Mouse (Mus musculus) midbrain, embryonic 11.5 days (tissue): ENCODE results near the gene Vbp1. TPM values are rescaled to one million over a fixed set of nuclear protein-coding genes. Genes with fewer than 3 reads are reported as not detected.
"Not testable (repeated sequence)": the region's sequence is repeated elsewhere in the genome, so short reads cannot be mapped to it uniquely, and the experiment has no call there.

Experiments
- ATAC-seq: fragments of 200-750 bp; cut with Nextera tagmentation; 2 replicates; pipeline ENCODE4 v1.8.0; 2017; ENCODE audit warnings: moderate TSS enrichment, moderate library complexity; ENCODE audit not compliant: low FRiP score
- DNase-seq: peaks from one replicate; pipeline ENCODE4 v3.0.0; 2015; ENCODE audit warnings: low spot score; ENCODE audit errors: missing footprints
- H3K27ac ChIP-seq: fragments of 300-500 bp; sonication (generic); 2 replicates; pipeline ENCODE4 v1.5.1; 2014; ENCODE audit warnings: low read depth, low read length
- H3K27me3 ChIP-seq: fragments of 300-500 bp; sonication (generic); 2 replicates; pipeline ENCODE4 v1.6.1; 2014; ENCODE audit warnings: mild to moderate bottlenecking, low read length, moderate library complexity, mixed read lengths; ENCODE audit not compliant: control insufficient read depth, insufficient read depth
- H3K36me3 ChIP-seq: fragments of 300-500 bp; sonication (generic); 2 replicates; pipeline ENCODE4 v1.6.1; 2014; ENCODE audit warnings: mild to moderate bottlenecking, low read length, moderate library complexity, mixed read lengths; ENCODE audit not compliant: control insufficient read depth, insufficient read depth
- H3K4me1 ChIP-seq: fragments of 300-500 bp; sonication (generic); 2 replicates; pipeline ENCODE4 v1.6.1; 2014; ENCODE audit warnings: low read length; ENCODE audit not compliant: control insufficient read depth, insufficient read depth
- H3K4me2 ChIP-seq: fragments of 300-500 bp; sonication (generic); 2 replicates; pipeline ENCODE4 v1.6.1; 2014; ENCODE audit warnings: mild to moderate bottlenecking, moderate library complexity
- H3K4me3 ChIP-seq: fragments of 300-500 bp; sonication (generic); 2 replicates; pipeline ENCODE4 v1.5.1; 2014; ENCODE audit warnings: low read depth, low read length
- H3K9ac ChIP-seq: fragments of 300-500 bp; sonication (generic); 2 replicates; pipeline ENCODE4 v1.6.1; 2014; ENCODE audit warnings: low read length
- H3K9me3 ChIP-seq: fragments of 300-500 bp; sonication (generic); 2 replicates; pipeline ENCODE4 v1.6.1; 2016; ENCODE audit warnings: low read length; ENCODE audit not compliant: control insufficient read depth
- WGBS: fragments of 180-500 bp; shearing (Covaris S2); extraction: QIAGEN DNeasy Blood & Tissue Kit; methylation state at CpG from one replicate; pipeline ENCODE4 v1.1.7; 2014; 5-methylcytosine and 5-hydroxymethylcytosine counted together
- polyA plus RNA-seq: library from polyadenylated mRNA; unstranded; fragments of >200 nt; fragmentation: Nextera tagmentation; extraction: Ambion mirVana; gene quantifications from 2 replicates; pipeline ENCODE4 v1.2.1, GENCODE M21; 2014

The Vbp1 gene
- 292 and 312 TPM in 2 replicates for polyA plus RNA-seq

DNA sequence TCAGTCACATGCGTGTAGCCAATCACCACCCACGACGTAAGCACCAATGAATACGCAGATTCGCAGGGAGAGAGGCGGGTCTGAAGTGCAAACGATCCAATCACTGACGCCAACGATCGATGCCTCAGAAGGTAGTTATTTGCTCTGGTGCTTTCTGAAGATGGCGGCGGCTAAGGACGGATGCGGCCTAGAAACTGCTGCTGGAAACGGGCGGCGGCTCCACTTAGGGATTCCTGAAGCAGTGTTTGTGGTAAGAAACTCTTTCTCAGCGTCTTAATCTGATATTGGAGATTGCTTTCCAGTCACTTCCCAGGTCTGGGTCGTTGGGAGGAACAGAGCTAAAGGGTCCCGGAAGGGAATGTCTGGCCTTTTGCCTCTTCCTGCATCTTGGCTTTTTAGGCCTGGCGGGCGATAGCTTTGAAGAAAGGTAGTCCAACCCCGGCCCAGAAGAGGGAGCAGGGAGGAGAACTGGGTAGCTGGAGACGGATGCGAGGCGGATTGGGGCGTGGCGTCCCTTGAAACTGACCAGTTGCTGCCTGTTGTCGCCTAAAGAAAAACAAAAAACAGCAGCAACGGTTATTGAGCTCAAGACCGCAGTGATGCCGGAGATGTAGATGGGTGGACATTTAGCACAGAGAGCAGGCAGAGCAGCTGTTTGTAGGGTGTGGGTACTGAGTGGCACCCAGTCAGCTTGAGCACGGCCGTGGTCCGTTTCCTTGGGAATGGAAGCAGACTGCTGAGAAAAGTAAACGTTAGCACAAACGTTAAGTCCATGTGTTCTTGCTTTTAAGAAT is at the start of gene Vbp1:
Vbp1 (plus strand) TSS at position 121 of the 794 bp plus-strand sequence.
- H3K27me3 ChIP-seq: no peaks in the 10 kb centered on the region
- 13% methylated on average over 37 of the region's 37 CpGs for WGBS
- ATAC-seq: peak; percentile 99

GRCm38 (mm10) chrX:75475182-75475644 is 38.9 kb upstream of the Vbp1 start:
- Histone ChIP-seq H3K4me3 (peak overlapping the region; percentile 22), H3K4me2 (peak overlapping the region; percentile 33)
- ATAC-seq: peak; percentile 96
- not testable (repeated sequence) for H3K4me1 ChIP-seq, H3K9ac ChIP-seq, H3K36me3 ChIP-seq, H3K27me3 ChIP-seq, H3K9me3 ChIP-seq, H3K27ac ChIP-seq
- 22% methylated on average over 37 of the region's 37 CpGs for WGBS
- DNase-seq: peak; percentile 92

More for the DNA sequence above, at the start of gene Vbp1:
- peak; percentile 95 for DNase-seq
- Histone ChIP-seq H3K4me1 (no peaks in the 10 kb centered on the region), H3K4me3 (peak within 1 kb of the TSS; percentile 51), H3K9ac (peak within 1 kb of the TSS; percentile 73), H3K27ac (peak within 1 kb of the TSS; percentile 86), H3K36me3 (no peaks in the 10 kb centered on the region), H3K4me2 (peak within 1 kb of the TSS; percentile 33; the same call in 1 of the 2 replicates), H3K9me3 (no peaks in the 10 kb centered on the region)

GRCm38 (mm10) chrX:75489886-75490285 is 24.2 kb upstream of the Vbp1 start:
- Histone ChIP-seq H3K36me3 (no peaks in the 10 kb centered on the region), H3K4me2 (no peak overlapping the region), H3K4me3 (no peak overlapping the region), H3K9ac (no peak overlapping the region), H3K27me3 (no peaks in the 10 kb centered on the region), H3K9me3 (no peaks in the 10 kb centered on the region), H3K4me1 (no peaks in the 10 kb centered on the region), H3K27ac (no peak overlapping the region)
- WGBS: 96% methylated on average over 1 of the region's 1 CpGs
- no peak for DNase-seq
- no peak for ATAC-seq

GRCm38 (mm10) chrX:75513787-75514178 is 316 bp upstream of the Vbp1 start:
- Histone ChIP-seq H3K9me3 (no peaks in the 10 kb centered on the region), H3K4me1 (no peaks in the 10 kb centered on the region), H3K4me3 (peak overlapping the region; percentile 51), H3K36me3 (no peaks in the 10 kb centered on the region), H3K27ac (no peak overlapping the region), H3K27me3 (no peaks in the 10 kb centered on the region), H3K4me2 (peak overlapping the region; percentile 30; the same call in 1 of the 2 replicates), H3K9ac (no peak overlapping the region; the same call in 1 of the 2 replicates)
- DNase-seq (no peak), ATAC-seq (no peak; the same call in 1 of the 2 replicates)
- WGBS: 39% methylated on average over 3 of the region's 3 CpGs

DNA sequence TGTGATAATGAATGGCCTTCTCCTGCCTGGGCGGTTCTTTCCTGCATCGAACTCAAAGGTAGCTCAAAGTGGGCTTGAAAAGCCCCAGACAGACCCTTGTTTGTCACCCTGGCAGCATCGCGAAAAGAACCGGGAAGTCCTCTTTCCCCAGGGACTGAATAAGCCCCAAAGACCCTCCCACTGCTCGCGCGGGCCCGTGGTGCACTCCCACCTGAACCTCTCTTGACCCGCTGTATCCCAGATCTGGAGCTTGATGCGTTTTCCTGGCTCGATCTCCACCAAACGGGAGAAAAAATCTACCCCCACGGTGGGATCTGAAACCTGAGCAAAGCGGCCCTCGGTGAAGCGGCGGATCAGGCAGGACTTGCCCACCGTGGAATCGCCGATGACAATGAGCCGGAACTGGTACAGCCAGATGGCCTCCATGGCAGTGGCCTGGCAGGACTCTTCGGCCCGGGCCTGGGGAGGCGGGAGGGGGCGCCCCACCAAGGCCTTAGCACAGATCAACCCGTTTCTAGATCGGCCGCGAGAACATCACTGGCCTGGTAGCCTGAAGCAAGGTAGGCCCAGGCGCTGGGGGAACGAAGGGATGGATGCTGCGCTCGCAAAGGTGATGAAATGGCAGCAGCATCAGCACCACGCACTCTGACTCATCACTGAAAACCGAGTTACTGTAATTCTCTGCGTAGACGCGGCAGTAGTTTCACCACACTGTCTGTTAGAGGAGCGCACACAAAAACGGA is 63.7 kb downstream of the Vbp1 start, which contains the start of gene Rab39b:
Rab39b (minus strand) TSS at position 650 of the 743 bp plus-strand sequence.
- Histone ChIP-seq H3K9me3 (no peaks in the 10 kb centered on the region), H3K36me3 (no peaks in the 10 kb centered on the region), H3K4me1 (no peaks in the 10 kb centered on the region), H3K27ac (peak within 1 kb of the TSS; percentile 57), H3K4me3 (peak within 1 kb of the TSS; percentile 53), H3K4me2 (peak within 1 kb of the TSS; percentile 43), H3K9ac (peak within 1 kb of the TSS; percentile 73), H3K27me3 (no peaks in the 10 kb centered on the region)
- peak; percentile 96 for ATAC-seq
- WGBS: 16% methylated on average over 41 of the region's 41 CpGs
- DNase-seq: peak; percentile 92

DNA sequence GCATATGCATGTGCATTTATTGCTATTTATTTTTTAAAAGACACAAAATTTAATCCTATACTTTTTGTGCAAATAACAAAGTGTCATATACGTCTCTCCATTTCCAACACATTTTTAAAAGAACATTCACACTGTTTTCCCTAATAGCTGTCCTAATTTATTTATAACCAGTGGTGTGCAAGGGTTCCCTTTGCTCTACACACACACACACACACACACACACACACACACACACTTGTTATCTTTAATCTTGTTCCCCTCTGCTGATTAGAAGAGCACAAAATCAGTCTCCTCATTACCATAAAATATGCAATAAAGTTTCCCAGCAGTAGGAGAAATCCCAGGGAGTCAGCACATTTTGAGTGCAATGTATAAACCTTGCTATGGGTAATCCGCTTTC is 64.4 kb downstream of the Vbp1 start:
- WGBS: 81% methylated on average over 2 of the region's 2 CpGs
- Histone ChIP-seq H3K36me3 (no peaks in the 10 kb centered on the region), H3K9ac (no peak overlapping the region), H3K27me3 (no peaks in the 10 kb centered on the region), H3K4me2 (no peak overlapping the region), H3K9me3 (no peaks in the 10 kb centered on the region), H3K27ac (no peak overlapping the region), H3K4me1 (no peaks in the 10 kb centered on the region), H3K4me3 (no peak overlapping the region)
- no peak for DNase-seq
- no peak for ATAC-seq

Other genes starting within 250 kb of the Vbp1 start
- 40.5 and 41.0 TPM in 2 replicates for gene Fundc2, start 131.9 kb upstream of the Vbp1 start, polyA plus RNA-seq
- gene F8, start 131.7 kb upstream of the Vbp1 start, polyA plus RNA-seq: 0.73 and 1.4 TPM in 2 replicates
- gene Cmc4, start 97.7 kb upstream of the Vbp1 start, polyA plus RNA-seq: 25.6 and 26.1 TPM in 2 replicates
- 8.1 and 10.5 TPM in 2 replicates for gene Mtcp1, start 97.7 kb upstream of the Vbp1 start, polyA plus RNA-seq
- 60.3 and 61.3 TPM in 2 replicates for gene Brcc3, start 97.7 kb upstream of the Vbp1 start, polyA plus RNA-seq
- gene Rab39b, start 63.9 kb downstream of the Vbp1 start, polyA plus RNA-seq: 17.0 and 17.4 TPM in 2 replicates